Mouse (Mus musculus): Measurements from ENCODE around the gene Nup98. TPM values are rescaled to one million over a fixed set of nuclear protein-coding genes. Genes with fewer than 3 reads are reported as not detected.

Gene Nup98
- total and polyA plus RNA-seq, 2 experiments: 6.7 to 14.0 TPM

DNA sequence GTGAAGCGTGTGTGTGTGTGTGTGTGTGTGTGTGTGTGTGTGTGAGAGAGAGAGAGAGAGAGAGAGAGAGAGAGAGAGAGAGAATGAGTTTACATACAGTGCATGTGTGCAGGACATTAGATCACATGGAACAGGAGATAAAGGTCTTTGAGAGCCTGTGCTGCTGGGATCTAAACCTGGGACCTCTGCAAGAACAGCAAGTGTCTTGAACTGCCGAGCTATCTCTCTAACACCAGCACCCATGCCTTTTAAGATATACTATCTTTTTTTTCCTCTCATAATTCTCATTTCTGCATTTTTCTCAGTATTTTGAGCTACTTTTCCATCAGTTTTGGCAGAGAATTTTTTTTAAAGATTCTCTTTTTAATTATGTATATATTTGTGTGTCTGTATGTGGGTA lies 106.4 kb downstream of the Nup98 start:
- Histone ChIP-seq H3K27ac (replicated peaks; ENCODE audit: insufficient read depth, low read depth, low read length) (no peak overlapping the region), H3K4me1 (ENCODE audit: control insufficient read depth, insufficient read depth, low read length) (no peaks in the 10 kb centered on the region), H3K36me3 (ENCODE audit: control insufficient read depth, insufficient read depth, low read length) (no peaks in the 10 kb centered on the region), H3K79me2 (ENCODE audit: control insufficient read depth, insufficient read depth, low read length) (no peaks in the 10 kb centered on the region), H3K27me3 (ENCODE audit: control insufficient read depth, insufficient read depth, low read length) (peaks cover 5% of the 10 kb centered on the region; the same call in 1 of the 2 replicates), H3K9ac (ENCODE audit: low read depth, low read length) (no peak overlapping the region), H3K4me3 (ENCODE audit: insufficient read depth, low read depth, low read length) (no peak overlapping the region)
- TF ChIP-seq POLR2A (IDR thresholded peaks at IDR 0.05; ENCODE audit: extremely low read depth, insufficient read depth, low read length): no peak
- no peak for TF ChIP-seq CTCF (IDR thresholded peaks at IDR 0.05; ENCODE audit: low read depth, low read length)
- 86% methylated on average over 2 of the region's 2 CpGs for WGBS
- no peak for DNase-seq (ENCODE audit: extremely low read depth, low read depth, low spot score)

DNA sequence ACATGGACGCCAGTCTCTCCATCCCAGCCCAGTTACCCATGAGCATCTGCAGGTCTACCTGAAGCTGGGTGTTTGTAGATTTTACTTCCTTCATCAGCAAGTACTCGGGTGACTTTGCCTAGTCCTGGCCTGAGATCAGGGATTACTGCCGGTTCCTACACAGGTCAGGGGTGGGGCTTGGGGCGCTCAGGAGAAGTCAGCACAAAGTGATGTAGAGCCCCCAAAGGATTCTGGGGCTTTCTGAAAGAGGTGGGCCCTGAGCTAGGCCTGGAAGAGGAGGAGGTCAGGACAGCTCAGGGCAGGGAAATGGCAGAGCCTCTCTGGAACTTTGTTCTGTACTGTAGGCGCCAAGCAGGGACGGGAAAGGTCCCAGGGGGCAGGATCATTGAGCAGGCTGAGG lies 107.3 kb downstream of the Nup98 start:
- no peak overlapping the region for H3K9ac ChIP-seq (ENCODE audit: low read depth, low read length)
- H3K27ac ChIP-seq (replicated peaks; ENCODE audit: insufficient read depth, low read depth, low read length): no peak overlapping the region
- H3K27me3 ChIP-seq (ENCODE audit: control insufficient read depth, insufficient read depth, low read length): peaks cover 5% of the 10 kb centered on the region; the same call in 1 of the 2 replicates
- H3K4me1 ChIP-seq (ENCODE audit: control insufficient read depth, insufficient read depth, low read length): no peaks in the 10 kb centered on the region
- TF ChIP-seq POLR2A (IDR thresholded peaks at IDR 0.05; ENCODE audit: extremely low read depth, insufficient read depth, low read length): no peak
- TF ChIP-seq CTCF (IDR thresholded peaks at IDR 0.05; ENCODE audit: low read depth, low read length): no peak
- no peaks in the 10 kb centered on the region for H3K36me3 ChIP-seq (ENCODE audit: control insufficient read depth, insufficient read depth, low read length)
- DNase-seq (ENCODE audit: extremely low read depth, low read depth, low spot score): no peak
- H3K79me2 ChIP-seq (ENCODE audit: control insufficient read depth, insufficient read depth, low read length): no peaks in the 10 kb centered on the region
- H3K4me3 ChIP-seq (ENCODE audit: insufficient read depth, low read depth, low read length): no peak overlapping the region
- WGBS: 68% methylated on average over 6 of the region's 6 CpGs

DNA sequence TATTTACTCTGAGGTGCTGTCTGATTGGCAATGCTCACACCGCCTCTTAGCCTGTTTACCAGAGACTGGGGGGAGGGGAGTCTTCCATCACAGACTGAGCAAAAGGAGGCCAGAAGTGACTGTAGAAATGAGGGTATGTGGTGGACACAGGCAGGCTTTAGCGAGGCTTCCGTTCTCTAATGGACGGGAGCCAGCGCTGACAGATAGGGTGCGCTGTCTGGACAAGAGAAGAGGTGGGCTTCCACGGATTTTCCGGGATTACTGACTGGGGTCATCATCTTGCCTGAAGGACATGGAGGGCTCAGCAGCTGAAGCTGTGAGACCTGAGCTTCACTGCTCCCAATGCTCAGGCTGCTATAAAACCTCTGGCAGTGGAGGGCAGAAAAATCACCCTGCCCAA lies 107.7 kb downstream of the Nup98 start:
- Histone ChIP-seq H3K79me2 (ENCODE audit: control insufficient read depth, insufficient read depth, low read length) (no peaks in the 10 kb centered on the region), H3K4me3 (ENCODE audit: insufficient read depth, low read depth, low read length) (no peak overlapping the region), H3K9ac (ENCODE audit: low read depth, low read length) (no peak overlapping the region), H3K27me3 (ENCODE audit: control insufficient read depth, insufficient read depth, low read length) (peaks cover 5% of the 10 kb centered on the region; the same call in 1 of the 2 replicates), H3K4me1 (ENCODE audit: control insufficient read depth, insufficient read depth, low read length) (no peaks in the 10 kb centered on the region), H3K27ac (replicated peaks; ENCODE audit: insufficient read depth, low read depth, low read length) (no peak overlapping the region), H3K36me3 (ENCODE audit: control insufficient read depth, insufficient read depth, low read length) (no peaks in the 10 kb centered on the region)
- TF ChIP-seq CTCF (IDR thresholded peaks at IDR 0.05; ENCODE audit: low read depth, low read length) (no peak), POLR2A (IDR thresholded peaks at IDR 0.05; ENCODE audit: extremely low read depth, insufficient read depth, low read length) (no peak)
- DNase-seq (ENCODE audit: extremely low read depth, low read depth, low spot score): no peak
- WGBS: 66% methylated on average over 8 of the region's 8 CpGs

DNA sequence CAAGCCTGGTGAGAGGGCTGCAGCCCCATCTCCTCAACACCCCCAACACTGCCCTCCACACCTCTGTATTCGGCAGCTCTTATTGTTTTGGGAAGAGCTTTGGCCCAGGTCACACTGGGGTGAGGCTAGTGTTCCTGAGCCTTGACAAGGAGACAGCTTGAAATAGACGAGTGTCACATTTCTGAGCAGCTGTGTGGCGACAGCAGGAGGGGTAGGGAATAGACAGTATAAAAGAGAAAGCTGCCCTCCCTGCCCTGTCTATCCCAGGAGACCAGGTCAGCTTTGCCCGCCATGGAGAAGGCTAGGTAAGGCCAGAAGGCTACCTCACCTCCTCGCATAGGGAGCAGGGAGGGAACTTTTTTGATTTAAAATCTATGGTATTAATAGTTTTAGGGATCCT lies 108.5 kb downstream of the Nup98 start, which contains the start of gene Art1:
Gene Art1 (plus strand): TSS at position 257 of the 400 bp plus-strand sequence.
- Histone ChIP-seq H3K4me1 (ENCODE audit: control insufficient read depth, insufficient read depth, low read length) (no peaks in the 10 kb centered on the region), H3K4me3 (ENCODE audit: insufficient read depth, low read depth, low read length) (no peak within 1 kb of the TSS), H3K36me3 (ENCODE audit: control insufficient read depth, insufficient read depth, low read length) (no peaks in the 10 kb centered on the region), H3K27ac (replicated peaks; ENCODE audit: insufficient read depth, low read depth, low read length) (no peak within 1 kb of the TSS), H3K79me2 (ENCODE audit: control insufficient read depth, insufficient read depth, low read length) (no peaks in the 10 kb centered on the region), H3K9ac (ENCODE audit: low read depth, low read length) (no peak within 1 kb of the TSS), H3K27me3 (ENCODE audit: control insufficient read depth, insufficient read depth, low read length) (no peaks in the 10 kb centered on the region)
- WGBS: 86% methylated on average over 5 of the region's 5 CpGs
- no peak for TF ChIP-seq POLR2A (IDR thresholded peaks at IDR 0.05; ENCODE audit: extremely low read depth, insufficient read depth, low read length)
- no peak for TF ChIP-seq CTCF (IDR thresholded peaks at IDR 0.05; ENCODE audit: low read depth, low read length)
- no peak for DNase-seq (ENCODE audit: extremely low read depth, low read depth, low spot score)

DNA sequence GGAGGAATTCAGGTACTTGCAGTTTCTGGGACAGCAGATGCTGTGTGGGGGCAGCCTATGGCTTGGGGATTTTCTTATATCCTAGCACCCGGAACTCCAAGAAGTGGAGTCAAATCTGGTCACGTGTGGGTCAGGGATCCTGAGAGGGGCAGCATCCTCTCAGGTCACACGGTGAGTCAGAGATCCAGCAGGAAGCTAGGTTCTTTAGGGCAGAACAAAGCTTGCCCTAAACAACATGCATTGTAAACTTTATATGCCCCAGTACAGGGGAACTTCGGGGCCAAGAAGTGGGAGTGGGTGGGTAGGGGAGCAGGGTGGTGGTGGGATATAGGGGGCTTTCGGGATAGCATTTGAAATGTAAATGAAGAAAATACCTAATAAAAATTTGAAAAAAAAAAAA lies 109.1 kb downstream of the Nup98 start:
- DNase-seq (ENCODE audit: extremely low read depth, low read depth, low spot score): no peak
- no peaks in the 10 kb centered on the region for H3K27me3 ChIP-seq (ENCODE audit: control insufficient read depth, insufficient read depth, low read length)
- TF ChIP-seq CTCF (IDR thresholded peaks at IDR 0.05; ENCODE audit: low read depth, low read length): no peak
- no peak for TF ChIP-seq POLR2A (IDR thresholded peaks at IDR 0.05; ENCODE audit: extremely low read depth, insufficient read depth, low read length)
- WGBS: 83% methylated on average over 5 of the region's 5 CpGs
- no peaks in the 10 kb centered on the region for H3K36me3 ChIP-seq (ENCODE audit: control insufficient read depth, insufficient read depth, low read length)
- H3K4me3 ChIP-seq (ENCODE audit: insufficient read depth, low read depth, low read length): no peak overlapping the region
- no peak overlapping the region for H3K9ac ChIP-seq (ENCODE audit: low read depth, low read length)
- no peaks in the 10 kb centered on the region for H3K79me2 ChIP-seq (ENCODE audit: control insufficient read depth, insufficient read depth, low read length)
- no peaks in the 10 kb centered on the region for H3K4me1 ChIP-seq (ENCODE audit: control insufficient read depth, insufficient read depth, low read length)
- no peak overlapping the region for H3K27ac ChIP-seq (replicated peaks; ENCODE audit: insufficient read depth, low read depth, low read length)

DNA sequence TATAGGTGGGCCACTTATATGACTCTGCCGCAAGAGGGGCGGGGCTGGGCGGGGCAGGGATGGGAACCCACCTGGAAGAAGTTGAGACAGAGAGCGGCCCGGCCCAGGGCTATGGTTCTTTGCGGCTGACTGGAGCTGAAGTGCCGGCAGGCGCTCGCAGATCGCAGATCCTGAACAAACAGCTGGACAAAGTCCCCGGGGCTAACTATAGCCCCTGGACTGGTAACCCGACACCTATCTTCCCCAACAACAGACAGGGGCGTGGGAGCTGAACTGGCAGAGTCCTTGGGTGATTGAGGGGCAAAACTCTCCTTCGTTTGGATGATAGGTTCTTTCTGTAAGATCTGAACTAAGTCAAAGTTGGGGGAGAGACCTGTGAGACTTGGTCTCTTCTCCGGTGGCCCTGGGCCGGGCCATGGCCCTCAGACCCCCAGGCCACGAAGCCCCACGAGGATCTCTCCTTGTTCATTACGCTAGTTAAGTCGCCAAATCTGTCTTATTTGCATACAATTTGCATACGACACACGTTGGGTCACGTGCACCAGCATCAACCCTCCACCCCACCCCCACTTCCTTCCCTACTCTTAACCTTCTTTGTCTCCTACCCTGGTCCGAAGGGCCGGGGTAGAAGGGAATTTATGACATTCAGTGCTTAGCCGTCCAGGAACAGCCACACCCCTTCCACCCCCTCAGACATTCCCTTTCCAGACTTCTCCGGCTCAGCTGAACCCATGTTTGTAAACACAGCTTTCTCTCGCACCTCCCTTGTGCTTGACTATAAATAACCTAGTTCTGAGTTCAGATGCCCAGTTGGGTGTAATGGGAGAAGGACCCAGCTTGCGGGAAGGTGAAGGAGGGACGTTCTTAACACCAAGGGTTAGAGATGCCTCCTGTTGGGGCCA lies 110.0 kb downstream of the Nup98 start:
- Histone ChIP-seq H3K36me3 (ENCODE audit: control insufficient read depth, insufficient read depth, low read length) (no peaks in the 10 kb centered on the region), H3K27me3 (ENCODE audit: control insufficient read depth, insufficient read depth, low read length) (no peaks in the 10 kb centered on the region), H3K79me2 (ENCODE audit: control insufficient read depth, insufficient read depth, low read length) (no peaks in the 10 kb centered on the region), H3K9ac (ENCODE audit: low read depth, low read length) (no peak overlapping the region), H3K4me3 (ENCODE audit: insufficient read depth, low read depth, low read length) (peak overlapping the region; percentile 43), H3K27ac (replicated peaks; ENCODE audit: insufficient read depth, low read depth, low read length) (no peak overlapping the region), H3K4me1 (ENCODE audit: control insufficient read depth, insufficient read depth, low read length) (no peaks in the 10 kb centered on the region)
- TF ChIP-seq POLR2A (IDR thresholded peaks at IDR 0.05; ENCODE audit: extremely low read depth, insufficient read depth, low read length) (no peak), CTCF (IDR thresholded peaks at IDR 0.05; ENCODE audit: low read depth, low read length) (no peak)
- WGBS: 14% methylated on average over 30 of the region's 30 CpGs
- DNase-seq (ENCODE audit: extremely low read depth, low read depth, low spot score): no peak
